Mouse (Mus musculus): ENCODE measurements at regions not wholly inside any gene's neighbourhood (a gene's known extent, or its start where the extent isn't known, plus 50 kb on each side); places are given as distances from the start of the nearest gene placed in this dataset.

GRCm38 (mm10) chr10:43783304-43783703, 118.2 kb downstream of the Qrsl1 start:
- no peak for TF ChIP-seq CTCF (IDR thresholded peaks at IDR 0.05; ENCODE audit: low read depth)
- TF ChIP-seq EP300 (IDR thresholded peaks at IDR 0.05; ENCODE audit: low read depth) = no peak
